Mouse (Mus musculus): Measurements from ENCODE around the gene Plekho2.

Plekho2 gene

DNA sequence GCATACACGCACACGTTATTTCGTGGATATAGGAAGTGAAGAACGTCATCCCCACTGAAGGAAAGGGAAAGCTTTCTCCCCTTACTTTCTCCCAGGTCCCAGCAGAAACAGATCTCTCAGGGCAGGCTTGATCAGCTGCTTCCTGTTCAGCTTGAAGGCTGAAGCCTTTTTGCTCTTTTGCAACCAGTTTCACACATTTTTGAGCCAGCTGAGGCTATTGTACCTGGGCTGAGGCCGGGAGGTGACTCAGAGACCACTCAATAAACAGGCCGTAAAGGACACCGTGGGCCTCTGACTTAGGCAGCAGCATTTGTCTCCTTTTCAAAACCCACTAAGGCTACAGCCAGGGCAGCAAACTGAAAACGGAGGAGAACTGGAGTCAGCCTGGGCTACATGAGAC lies 46.9 kb downstream of the Plekho2 start:
- DNase-seq (ENCODE audit: low read depth, low spot score): no peak

DNA sequence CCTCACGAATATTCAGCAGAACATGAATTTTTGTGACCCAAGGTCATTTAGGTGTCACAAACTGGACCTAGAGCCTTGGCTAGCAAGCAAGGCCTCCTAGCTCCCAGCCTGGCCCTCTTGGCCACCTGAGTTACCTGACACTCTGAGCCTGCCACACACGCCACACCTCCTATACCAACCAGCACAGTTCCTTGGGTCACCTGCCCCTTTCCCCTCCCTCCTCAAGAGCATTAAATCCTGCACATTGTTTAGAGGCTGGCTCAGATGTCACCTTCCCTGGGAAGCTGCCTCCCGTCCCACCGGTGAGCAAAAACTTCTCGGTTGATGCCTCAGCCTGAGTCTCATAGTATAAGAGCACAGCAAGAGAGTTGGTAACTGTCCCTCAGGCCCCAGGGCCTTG lies 48.6 kb downstream of the Plekho2 start:
- DNase-seq (ENCODE audit: low read depth, low spot score): no peak

DNA sequence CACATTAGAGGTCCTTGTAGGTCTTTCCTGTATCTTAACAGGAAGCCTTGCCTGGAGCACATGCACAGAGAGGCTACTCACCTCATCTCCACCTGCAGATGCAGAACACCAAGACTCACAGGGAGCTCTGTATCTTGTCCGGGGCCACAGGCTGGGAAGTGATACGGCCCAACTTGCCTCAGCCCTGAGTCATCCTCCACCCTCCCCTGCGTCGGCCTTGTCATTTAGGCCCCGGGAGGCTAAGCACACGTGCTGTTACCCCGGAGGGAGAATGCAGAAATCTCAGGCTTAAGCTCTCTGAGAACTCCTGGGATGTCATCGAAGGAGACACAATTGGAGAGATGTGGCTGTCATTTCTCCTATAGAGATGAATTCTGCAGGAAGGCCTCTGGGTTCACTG lies 50.2 kb downstream of the Plekho2 start:
- no peak for DNase-seq (ENCODE audit: low read depth, low spot score)

DNA sequence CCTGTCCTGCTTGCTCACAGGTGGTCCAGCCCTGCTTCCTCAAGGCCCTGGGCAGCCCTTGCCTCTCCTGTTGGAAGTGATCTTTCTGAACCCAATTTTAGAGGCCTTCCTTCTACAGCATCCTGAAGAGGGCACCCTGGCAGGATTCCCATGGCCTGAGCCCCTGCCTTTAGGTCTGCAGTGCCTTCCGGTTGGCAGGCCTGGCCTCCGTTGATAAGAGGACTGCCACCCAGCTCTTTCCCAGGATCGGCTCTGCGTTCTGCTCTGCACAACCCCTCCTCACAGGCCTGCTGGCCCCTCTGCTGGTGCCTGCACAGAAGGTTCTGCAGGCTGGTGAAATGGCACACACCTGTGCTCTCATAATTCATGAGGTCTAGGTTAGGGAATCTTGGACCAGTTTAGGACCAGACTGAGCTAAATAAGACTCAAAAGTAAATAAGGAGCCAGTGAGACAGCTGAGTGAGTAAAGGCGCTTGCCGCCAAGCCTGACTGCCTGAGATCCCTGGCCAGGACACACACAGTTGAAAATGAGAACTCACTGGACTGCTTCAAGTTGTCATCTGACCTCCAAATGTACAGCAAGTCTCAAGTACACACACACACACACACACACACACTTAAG lies 51.3 kb downstream of the Plekho2 start:
- DNase-seq (ENCODE audit: low read depth, low spot score): no peak

DNA sequence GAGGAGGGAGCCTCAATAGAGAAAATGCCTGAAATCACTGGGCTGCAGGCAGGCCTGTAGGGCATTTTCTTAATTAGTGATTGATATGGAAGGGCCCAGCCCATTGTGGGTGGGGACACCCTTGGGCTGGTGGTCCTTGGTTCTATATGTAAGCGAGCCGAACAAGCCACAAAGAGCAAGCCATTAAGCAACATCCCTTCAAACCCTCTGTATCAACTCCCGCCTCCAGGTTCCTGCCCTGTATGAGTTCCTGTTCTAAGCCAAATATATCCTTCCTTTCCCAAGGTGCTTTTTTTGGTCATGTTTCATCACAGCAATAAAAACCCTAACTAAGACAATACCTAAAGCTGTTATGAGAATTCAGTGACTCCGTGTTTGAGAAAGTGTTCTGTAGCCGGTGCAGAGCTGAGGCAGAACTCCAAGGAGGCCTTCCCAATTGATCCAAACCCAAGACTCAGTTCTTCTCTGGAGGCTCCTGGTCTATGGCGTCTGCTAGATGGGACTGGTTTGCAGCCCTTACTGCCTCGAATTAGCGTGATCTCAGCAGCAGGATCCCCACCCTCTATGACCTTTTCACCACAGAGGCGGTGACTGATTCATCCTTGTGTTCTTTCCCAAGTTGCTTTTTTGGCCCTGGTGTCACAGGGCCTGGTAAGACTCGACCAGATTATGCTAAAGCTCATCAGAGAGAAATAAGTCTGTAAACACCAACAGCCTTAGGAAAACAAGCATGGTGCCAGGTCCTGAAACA lies 54.2 kb downstream of the Plekho2 start:
- no peak for DNase-seq (ENCODE audit: low read depth, low spot score)

DNA sequence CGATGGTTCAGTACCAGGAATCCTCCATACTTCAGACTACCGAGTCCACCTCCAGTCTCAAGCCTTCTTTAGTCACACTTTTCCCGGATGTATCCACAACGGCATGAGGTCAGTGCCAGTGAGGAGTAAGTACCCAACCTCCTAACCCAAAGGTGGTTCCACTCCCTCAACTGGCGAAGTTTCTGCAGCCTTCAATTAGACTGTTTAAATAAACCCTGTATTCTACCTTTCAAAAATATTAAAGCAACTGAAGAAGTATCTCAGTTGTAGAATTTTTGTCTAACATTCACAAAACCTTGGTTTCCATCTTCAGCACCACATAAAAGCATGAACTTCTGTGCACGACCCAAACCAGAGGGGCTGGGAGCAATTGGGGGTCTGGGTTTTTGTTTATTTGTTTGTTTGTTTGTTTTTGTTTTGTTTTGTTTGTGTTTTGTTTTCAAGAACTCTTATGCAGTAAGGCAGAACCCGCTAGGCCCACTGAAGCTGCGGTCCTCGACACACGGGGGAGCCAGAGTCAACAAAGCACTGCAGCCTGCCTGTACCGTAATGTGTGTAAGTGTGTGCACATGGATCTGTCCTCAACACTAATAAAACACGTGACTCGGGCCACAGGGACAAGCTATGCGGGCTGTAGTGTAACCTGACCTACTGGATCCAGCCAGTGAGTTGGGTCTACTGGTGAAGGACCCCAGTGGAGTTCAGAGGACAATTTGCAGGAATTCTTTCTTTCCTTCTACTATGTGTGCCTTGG lies 56.1 kb downstream of the Plekho2 start:
- DNase-seq (ENCODE audit: low read depth, low spot score): peak; percentile 51

DNA sequence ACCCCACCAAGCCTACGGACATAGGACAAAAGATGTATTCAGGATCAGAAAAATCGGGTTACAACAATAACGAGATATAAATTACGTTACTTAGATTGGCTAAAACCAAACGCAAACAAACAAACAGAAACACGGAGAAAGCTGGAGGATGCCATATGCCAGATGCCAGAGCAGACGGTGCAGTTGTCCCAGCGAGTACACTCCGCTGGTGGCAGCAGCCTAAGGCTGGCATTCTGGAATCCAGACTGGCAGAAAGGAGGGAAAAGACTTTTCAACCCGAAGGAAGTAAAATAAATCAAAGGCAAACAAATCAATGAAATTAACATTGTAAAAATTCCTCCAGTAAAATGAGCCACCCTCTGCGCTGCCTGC lies 59.3 kb downstream of the Plekho2 start:
- DNase-seq (ENCODE audit: low read depth, low spot score): no peak

DNA sequence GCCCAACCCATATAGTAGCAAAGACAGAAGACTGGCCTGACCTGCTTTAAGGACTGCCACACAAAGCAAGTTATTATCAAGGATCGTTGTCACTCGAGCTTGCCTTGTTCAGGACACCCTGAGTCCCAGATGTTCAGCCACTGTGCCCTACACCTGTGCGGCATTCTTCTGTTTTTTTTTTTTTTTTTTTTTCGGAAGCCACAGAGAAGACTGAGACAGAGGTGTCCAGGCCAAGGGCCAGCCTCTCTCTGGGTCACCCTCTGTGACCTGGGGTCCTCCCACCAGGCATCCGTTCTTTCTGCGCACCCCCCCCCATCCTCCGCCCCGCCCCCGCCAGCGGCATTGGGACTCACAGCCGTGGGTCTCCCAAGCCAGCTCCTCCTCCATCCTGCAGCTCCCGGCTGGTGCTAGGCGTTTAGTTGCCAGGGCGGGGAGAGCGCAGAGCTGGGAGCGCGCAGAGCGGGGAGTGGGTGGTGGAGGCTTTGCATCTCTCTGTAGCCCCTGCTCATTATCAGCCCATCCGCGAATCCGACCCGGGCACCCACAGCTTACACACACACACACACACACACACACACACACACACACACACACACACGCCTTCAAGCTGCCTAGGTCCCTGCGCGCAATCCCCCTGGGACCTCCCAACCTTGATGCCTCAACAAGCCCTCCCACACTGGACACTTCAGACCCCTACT lies 59.9 kb downstream of the Plekho2 start, which contains the start of gene Ankdd1a:
Gene Ankdd1a, minus strand, starts transcription at position 387 of the 698 bp plus-strand sequence.
- no peak for DNase-seq (ENCODE audit: low read depth, low spot score)

DNA sequence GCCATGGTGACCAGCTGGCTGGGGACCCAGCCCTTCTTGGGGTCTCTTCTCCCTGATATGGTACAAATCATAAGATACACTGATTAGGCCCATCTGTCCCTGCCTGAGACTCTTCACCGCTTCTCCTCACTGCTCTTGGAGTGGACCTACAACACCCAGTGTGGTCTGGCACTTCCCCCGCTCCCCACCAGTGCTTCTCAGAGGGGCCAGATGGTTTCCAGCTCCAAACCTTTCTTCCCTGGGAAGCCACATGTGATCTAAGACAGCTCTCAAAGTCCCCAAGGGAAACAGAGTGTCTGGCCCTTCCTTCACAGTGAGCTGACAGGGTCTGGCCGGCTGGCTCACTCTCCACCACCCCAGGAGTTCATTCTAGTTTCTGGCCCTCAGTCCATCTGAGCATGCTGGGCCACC lies 65.0 kb downstream of the Plekho2 start:
- DNase-seq (ENCODE audit: low read depth, low spot score): no peak

DNA sequence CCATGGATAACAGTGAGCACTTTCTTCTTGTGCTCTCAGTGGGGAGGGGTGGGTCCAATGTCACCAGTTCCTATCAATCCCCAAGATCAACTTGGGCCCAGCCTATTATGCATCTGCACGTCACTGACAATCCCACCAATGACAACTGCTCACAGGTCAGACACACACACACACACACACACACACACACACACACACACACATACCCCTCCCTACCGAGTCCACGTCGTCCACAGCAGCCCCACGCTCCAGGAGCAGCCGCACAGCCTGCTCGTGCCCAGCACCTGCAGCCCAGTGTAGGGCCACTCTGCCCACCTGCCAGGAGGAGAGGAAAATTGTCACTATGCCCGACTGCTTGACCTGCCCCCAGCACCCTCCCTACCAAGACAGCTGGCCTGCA lies 65.4 kb downstream of the Plekho2 start:
- DNase-seq (ENCODE audit: low read depth, low spot score): no peak

DNA sequence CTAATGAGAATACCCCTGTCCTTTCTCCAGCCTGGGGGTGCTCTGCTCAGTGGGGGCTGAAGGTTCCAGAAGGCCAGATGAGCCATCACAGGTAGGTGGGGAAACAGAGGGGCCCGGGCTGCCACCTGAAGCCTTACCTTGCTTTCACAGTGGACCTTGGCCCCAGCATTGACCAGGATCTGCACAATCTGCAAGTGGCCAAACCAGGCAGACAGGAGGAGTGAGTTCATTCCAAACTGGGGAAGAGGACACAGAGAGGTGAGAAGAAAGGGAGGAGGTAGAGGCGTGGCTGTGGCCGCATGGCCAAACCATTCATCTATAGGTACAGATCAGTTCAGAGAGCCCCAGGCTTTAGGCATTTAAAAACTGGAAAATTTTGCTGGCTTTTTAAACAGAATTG lies 67.3 kb downstream of the Plekho2 start:
- DNase-seq (ENCODE audit: low read depth, low spot score): no peak

DNA sequence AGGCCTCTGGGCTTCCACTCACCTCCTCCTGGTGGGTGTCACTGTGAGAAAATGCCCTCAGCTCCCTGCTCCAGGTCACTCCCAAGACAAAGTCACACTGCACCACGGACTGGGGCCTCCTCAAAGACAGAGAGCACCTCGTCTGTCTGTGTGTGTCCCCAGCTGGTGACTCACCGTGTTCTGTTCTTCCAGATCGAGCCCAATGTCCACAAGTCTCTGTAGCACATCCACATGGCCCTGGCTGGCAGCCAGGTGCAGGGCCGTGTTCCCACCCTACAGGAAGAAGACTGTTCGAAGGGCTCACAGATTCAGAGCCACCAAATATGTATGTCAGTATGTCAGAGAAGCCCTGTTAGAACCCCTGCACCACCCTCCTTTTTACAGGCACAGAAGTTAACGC lies 71.4 kb downstream of the Plekho2 start:
- DNase-seq (ENCODE audit: low read depth, low spot score): no peak

DNA sequence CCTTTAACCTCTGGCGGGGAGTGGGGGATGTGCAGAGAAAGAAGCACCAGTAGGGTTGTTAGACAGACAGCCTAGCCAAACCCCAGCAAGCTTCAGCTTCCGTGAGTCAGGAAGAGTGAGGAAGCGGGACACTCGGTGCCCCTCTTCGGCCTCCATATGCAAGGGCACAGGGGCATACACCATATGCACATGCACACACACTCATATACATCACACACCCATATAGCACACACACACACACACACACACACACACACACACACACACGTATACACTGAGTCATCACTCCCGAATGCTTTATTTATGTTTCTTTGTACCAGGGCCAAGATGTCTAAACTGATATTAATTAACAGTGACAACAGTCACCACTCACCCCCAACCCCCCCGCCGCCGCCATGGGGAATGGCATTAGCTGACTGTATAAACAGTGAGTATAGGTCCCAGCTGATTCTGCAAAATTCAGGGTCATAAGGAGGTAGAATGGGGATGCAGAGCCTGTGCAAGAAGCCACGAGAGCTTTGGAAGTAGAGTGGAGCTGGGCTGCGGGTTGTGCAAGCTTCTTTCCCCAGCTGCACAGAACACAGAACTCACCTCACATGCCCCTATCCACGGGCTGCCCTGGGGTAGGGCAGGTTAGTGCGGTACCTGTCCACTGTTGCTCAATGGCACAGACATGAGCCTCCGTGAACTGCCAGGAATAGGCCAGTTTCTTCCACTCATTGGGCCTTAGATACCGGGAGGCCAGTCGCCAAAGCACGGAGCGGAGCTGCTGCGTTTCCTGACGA lies 76.9 kb downstream of the Plekho2 start:
- DNase-seq (ENCODE audit: low read depth, low spot score): no peak
